Mouse (Mus musculus) heart, postnatal 0 days (tissue): ENCODE data around the gene Slc37a3.
"Not testable (repeated sequence)": the region's sequence is repeated elsewhere in the genome, so short reads cannot be mapped to it uniquely, and the experiment has no call there.

Source experiments
- CTCF ChIP-seq: IDR thresholded peaks from 2 replicates; pipeline ENCODE4 v1.5.1; 2016; ENCODE audit warnings: antibody characterized with exemption, control low read depth, low read depth
- EP300 ChIP-seq: IDR thresholded peaks from 2 replicates; pipeline ENCODE4 v1.6.1; 2016; ENCODE audit warnings: antibody characterized with exemption, low read depth

GRCm38 (mm10) chr6:39359207-39359606 is 18.3 kb downstream of the Slc37a3 start:
- not testable (repeated sequence) for TF ChIP-seq EP300, CTCF
